Mouse (Mus musculus): ENCODE data around the gene Timp2. TPM values are rescaled to one million over a fixed set of nuclear protein-coding genes. Genes with fewer than 3 reads are reported as not detected.
"Not testable (repeated sequence)": the region's sequence is repeated elsewhere in the genome, so short reads cannot be mapped to it uniquely, and the experiment has no call there.

Timp2 gene
- polyA plus RNA-seq, 1 experiment from 2014 or later, result 46.9 TPM

DNA sequence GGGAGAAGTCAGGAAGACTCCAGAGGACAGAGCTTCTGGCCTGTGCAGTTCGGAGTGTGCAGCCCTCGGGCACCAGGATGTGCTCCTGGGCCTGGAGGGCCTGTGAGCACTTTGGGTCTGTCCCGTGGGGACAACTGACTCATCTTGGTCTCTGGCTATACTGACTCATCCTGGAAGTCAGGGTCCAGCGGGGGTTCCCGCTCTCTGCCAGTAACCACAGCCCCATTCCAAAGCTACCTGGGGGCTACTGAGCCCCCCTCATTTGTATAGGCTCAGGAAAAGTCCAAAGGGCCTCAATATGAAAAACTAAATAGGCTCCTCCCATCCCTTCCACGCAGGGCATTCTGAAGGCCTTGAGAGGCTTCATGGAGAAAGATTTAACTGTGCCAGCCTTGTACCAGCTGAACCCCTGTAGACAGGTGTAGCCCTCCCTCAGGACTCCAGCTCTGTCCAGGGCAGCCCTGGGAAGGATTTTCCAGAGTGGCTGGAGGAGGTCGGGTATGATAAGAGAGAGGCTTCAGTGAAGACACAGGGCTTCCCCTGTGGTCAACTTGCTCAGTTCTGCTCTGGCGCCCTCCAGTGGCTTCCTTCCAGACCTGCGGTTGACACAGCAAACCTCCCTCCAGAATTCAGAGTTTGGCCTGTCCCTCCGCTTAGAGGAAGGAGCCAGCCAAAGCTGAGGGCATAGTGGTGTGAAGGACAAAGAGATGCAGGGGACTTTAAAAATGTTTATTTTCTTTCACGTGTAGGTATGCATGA, 23.9 kb upstream of the Timp2 start:
- Histone ChIP-seq H3K36me3 (replicated peaks) (no peaks in the 10 kb centered on the region), H3K27ac (replicated peaks) (peak overlapping the region; percentile 71), H3K27me3 (replicated peaks; ENCODE audit: low read depth, poor library complexity, severe bottlenecking) (no peaks in the 10 kb centered on the region; the same call in 1 of the 2 replicates), H3K4me3 (no peak overlapping the region), H3K9me3 (no peaks in the 10 kb centered on the region), H3K4me1 (peaks cover 25% of the 10 kb centered on the region)
- peak; percentile 89 for DNase-seq (ENCODE audit: low spot score)
- WGBS, result 40% methylated on average over 11 of the region's 11 CpGs

DNA sequence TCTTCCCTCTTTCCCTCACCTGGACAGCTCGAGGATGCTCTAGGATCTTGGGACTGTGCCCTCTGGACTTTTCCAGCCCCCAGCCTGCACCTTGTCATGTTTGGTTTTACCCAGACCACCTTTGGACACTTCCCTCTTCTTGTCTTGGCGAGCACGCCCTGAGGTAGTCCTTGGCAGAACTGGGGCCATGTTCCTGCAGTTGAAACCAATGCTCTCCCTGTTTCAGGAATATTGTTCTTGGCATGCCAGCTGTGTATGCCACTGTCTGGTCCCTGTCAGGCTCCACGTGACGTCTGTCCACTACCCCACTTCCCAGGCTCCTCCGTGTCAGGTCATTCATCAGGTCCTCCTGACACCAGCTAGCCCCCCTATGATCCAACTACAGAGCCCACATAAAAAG, 23.1 kb upstream of the Timp2 start:
- Histone ChIP-seq H3K27me3 (replicated peaks; ENCODE audit: low read depth, poor library complexity, severe bottlenecking) (no peaks in the 10 kb centered on the region; the same call in 1 of the 2 replicates), H3K9me3 (no peaks in the 10 kb centered on the region), H3K4me3 (no peak overlapping the region), H3K36me3 (replicated peaks) (no peaks in the 10 kb centered on the region), H3K4me1 (peaks cover 31% of the 10 kb centered on the region), H3K27ac (replicated peaks) (no peak overlapping the region)
- DNase-seq (ENCODE audit: low spot score), result no peak
- WGBS, result 87% methylated on average over 6 of the region's 6 CpGs

DNA sequence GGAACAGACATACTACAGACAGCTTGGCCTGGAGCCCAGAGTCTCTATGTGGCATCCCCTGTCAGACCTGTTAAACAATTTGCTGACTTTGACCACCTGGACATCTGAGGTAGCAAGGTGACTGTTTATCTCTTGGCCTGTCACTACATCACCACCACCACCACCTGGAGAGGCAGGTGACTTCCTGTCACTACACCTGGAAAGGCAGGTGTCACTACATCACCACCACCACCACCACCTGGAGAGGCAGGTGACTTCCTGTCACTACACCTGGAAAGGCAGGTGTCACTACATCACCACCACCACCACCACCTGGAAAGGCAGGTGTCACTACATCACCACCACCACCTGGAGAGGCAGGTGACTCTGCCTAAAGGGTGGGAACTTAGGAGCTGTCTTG, 20.8 kb upstream of the Timp2 start:
- not testable (repeated sequence) for H3K27me3 ChIP-seq (replicated peaks; ENCODE audit: low read depth, poor library complexity, severe bottlenecking); H3K27ac ChIP-seq (replicated peaks); H3K4me3 ChIP-seq; H3K9me3 ChIP-seq; H3K36me3 ChIP-seq (replicated peaks); DNase-seq (ENCODE audit: low spot score)
- peaks cover 44% of the 10 kb centered on the region for H3K4me1 ChIP-seq

DNA sequence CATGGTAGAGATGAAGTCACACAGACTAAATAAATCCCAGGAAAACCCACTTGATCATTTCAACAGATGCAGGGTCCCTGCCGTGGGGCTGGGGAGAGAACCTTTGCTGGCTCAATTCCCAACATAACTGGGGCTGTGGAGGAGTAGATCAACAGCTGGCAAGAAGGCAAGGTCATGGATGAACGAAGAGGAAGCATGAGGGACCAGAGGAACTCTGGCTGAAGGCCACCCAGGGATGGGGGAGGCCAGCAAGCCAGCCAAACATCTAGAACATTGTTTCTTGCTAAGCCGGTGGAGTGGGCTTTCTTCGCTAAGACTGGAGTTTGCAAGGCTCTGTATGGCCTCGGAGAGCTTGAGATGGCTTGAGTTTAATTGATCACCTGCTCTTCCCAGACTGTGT, 20.3 kb upstream of the Timp2 start:
- no peak for DNase-seq (ENCODE audit: low spot score)
- Histone ChIP-seq H3K4me1 (peaks cover 44% of the 10 kb centered on the region), H3K36me3 (replicated peaks) (no peaks in the 10 kb centered on the region), H3K27ac (replicated peaks) (no peak overlapping the region), H3K9me3 (no peaks in the 10 kb centered on the region), H3K27me3 (replicated peaks; ENCODE audit: low read depth, poor library complexity, severe bottlenecking) (no peaks in the 10 kb centered on the region; the same call in 1 of the 2 replicates), H3K4me3 (no peak overlapping the region)
- WGBS, result 88% methylated on average over 5 of the region's 5 CpGs

DNA sequence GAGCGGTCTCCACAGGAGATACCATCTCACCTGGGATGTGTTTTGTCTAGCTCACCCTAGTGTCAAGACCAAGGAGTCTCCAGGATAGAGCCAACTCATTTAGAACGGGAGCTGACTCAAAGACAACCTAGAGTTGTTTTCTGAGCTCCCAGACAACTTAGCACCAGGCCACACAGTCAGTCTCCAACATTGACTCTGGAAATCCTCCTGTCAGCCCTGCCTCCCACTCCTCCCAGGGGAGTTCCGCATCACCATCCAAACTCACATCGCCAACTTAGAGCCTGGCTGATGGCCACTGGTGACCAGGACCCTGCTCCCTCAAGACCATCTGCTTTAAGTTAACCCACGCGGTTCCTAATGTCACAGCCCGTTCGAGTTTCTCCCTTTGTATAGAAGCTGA, 19.9 kb upstream of the Timp2 start:
- peaks cover 44% of the 10 kb centered on the region for H3K4me1 ChIP-seq
- H3K9me3 ChIP-seq, result no peaks in the 10 kb centered on the region
- H3K27me3 ChIP-seq (replicated peaks; ENCODE audit: low read depth, poor library complexity, severe bottlenecking), result no peaks in the 10 kb centered on the region; the same call in 1 of the 2 replicates
- 80% methylated on average over 8 of the region's 8 CpGs for WGBS
- DNase-seq (ENCODE audit: low spot score), result no peak
- H3K27ac ChIP-seq (replicated peaks), result no peak overlapping the region
- H3K36me3 ChIP-seq (replicated peaks), result no peaks in the 10 kb centered on the region
- no peak overlapping the region for H3K4me3 ChIP-seq

DNA sequence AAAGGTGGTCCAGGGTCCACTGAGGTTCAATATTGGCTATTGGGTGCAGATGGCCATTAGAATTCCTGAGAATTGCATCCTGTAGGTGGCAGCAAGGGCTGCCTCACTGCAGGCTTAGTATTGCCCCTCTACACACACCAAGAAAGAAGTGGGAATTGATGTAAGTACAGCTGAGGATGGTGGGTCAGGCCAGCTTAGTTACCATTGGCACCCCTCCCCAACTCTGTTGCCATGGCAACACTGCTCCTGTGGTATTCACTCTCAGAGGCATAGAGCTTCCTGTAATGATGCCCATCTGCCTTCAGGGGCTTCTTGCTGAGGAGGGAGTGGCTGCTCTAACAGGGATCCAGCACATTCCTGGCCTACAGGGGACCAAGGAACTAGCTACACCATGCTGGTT, 19.5 kb upstream of the Timp2 start:
- Histone ChIP-seq H3K27ac (replicated peaks) (no peak overlapping the region), H3K27me3 (replicated peaks; ENCODE audit: low read depth, poor library complexity, severe bottlenecking) (no peaks in the 10 kb centered on the region; the same call in 1 of the 2 replicates)

DNA sequence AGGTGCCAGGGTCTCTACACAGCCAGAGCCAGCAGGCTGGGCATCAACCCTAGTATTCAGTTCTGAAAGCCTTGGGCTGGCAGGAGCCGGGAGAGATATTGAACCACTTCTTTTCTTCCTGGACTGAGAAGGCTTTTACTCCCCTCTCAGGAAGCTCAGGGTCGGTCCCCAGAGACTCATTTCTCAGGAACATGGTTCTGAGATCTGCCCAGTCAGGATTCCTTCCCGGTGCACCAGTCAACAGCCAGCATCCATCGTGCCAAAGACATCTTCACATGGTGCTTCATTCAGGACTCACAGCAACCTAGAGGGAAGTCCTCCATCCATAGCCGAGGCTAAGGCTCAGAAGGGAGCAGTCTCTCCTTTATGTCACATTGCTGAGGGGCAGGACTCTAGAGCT, 19.0 kb upstream of the Timp2 start:
- no peak for DNase-seq (ENCODE audit: low spot score)
- H3K4me3 ChIP-seq, result no peak overlapping the region
- peaks cover 38% of the 10 kb centered on the region for H3K4me1 ChIP-seq
- whole genome bisulfite sequencing, result 68% methylated on average over 5 of the region's 5 CpGs
- no peaks in the 10 kb centered on the region for H3K36me3 ChIP-seq (replicated peaks)
- H3K27ac ChIP-seq (replicated peaks), result peak overlapping the region; percentile 59
- H3K9me3 ChIP-seq, result no peaks in the 10 kb centered on the region
- H3K27me3 ChIP-seq (replicated peaks; ENCODE audit: low read depth, poor library complexity, severe bottlenecking), result no peaks in the 10 kb centered on the region; the same call in 1 of the 2 replicates

More for the DNA sequence above, 19.5 kb upstream of the Timp2 start:
- H3K36me3 ChIP-seq (replicated peaks), result no peaks in the 10 kb centered on the region
- H3K4me1 ChIP-seq, result peaks cover 42% of the 10 kb centered on the region
- no peak for DNase-seq (ENCODE audit: low spot score)
- H3K4me3 ChIP-seq, result no peak overlapping the region
- H3K9me3 ChIP-seq, result no peaks in the 10 kb centered on the region

DNA sequence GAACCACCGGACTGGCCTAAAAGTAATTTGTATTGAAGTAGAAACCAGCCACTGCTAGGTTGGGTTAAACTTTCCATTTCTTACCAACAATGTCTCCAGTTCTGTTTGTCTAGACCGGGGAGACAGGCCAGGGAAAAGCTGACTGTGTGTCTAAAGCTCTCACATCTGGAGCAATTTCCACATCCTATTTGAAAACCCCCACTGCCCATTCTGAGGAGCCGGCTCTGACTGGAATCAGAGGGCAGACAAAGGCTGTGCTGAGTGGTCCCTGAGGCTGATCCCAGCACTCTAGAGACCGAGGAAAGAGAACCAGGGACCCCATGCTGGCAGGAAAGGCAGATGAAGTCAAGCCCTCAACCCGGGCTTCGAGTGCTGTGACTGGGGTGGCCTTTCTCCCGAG, 17.1 kb upstream of the Timp2 start:
- no peaks in the 10 kb centered on the region for H3K36me3 ChIP-seq (replicated peaks)
- H3K9me3 ChIP-seq, result no peaks in the 10 kb centered on the region
- H3K27ac ChIP-seq (replicated peaks), result peak overlapping the region; percentile 79
- H3K4me1 ChIP-seq, result peaks cover 35% of the 10 kb centered on the region
- 51% methylated on average over 7 of the region's 7 CpGs for WGBS
- DNase-seq (ENCODE audit: low spot score), result peak; percentile 40
- H3K4me3 ChIP-seq, result no peak overlapping the region
- H3K27me3 ChIP-seq (replicated peaks; ENCODE audit: low read depth, poor library complexity, severe bottlenecking), result no peaks in the 10 kb centered on the region; the same call in 1 of the 2 replicates

DNA sequence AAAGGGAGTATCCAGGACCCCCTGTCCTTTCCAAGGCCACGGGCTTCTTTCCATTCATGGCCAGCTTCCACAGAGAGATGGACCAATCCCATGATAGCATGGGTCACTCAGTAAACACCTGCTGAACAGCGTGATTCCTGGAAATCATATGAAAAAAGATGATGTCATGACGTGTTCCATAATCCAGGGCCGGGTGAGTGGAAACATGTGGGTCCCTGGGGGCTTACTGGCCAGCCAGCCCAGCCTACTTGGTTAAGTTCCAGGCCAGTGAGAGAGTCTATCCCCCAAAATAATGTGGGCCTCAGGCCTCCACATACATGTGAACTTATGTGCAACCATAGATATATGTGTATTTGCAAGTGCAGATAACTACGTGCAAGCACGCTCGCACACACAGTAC, 16.3 kb upstream of the Timp2 start:
- no peaks in the 10 kb centered on the region for H3K36me3 ChIP-seq (replicated peaks)
- no peak for DNase-seq (ENCODE audit: low spot score)
- H3K27ac ChIP-seq (replicated peaks), result 0 out of 2 replicates have a peak overlapping the region, but pooled peaks have one; percentile 79
- H3K4me1 ChIP-seq, result peaks cover 40% of the 10 kb centered on the region
- no peaks in the 10 kb centered on the region for H3K9me3 ChIP-seq
- H3K27me3 ChIP-seq (replicated peaks; ENCODE audit: low read depth, poor library complexity, severe bottlenecking), result no peaks in the 10 kb centered on the region; the same call in 1 of the 2 replicates
- H3K4me3 ChIP-seq, result no peak overlapping the region
- WGBS, result 89% methylated on average over 7 of the region's 7 CpGs

DNA sequence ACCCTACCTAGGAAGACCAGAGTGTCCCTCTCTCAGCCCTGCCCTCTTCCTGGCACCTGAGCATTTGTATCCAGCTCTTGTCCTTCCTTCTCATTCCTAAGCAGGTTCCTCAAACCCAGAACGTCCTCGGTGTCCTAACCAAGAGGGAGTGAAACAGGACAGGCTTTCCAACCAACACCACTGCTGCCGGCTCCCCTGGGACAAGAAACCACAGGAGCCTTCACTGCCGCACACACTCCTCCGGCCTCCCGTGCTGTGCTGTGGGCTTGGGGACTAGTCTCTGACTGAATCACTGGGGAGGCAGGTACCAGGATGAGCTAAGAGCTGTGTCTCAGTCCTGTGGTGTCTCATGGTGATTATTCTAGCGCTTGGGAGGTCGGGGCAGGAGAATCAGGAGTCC, 14.1 kb upstream of the Timp2 start:
- Histone ChIP-seq H3K27ac (replicated peaks) (0 out of 2 replicates have a peak overlapping the region, but pooled peaks have one; percentile 48), H3K4me1 (peaks cover 50% of the 10 kb centered on the region)

DNA sequence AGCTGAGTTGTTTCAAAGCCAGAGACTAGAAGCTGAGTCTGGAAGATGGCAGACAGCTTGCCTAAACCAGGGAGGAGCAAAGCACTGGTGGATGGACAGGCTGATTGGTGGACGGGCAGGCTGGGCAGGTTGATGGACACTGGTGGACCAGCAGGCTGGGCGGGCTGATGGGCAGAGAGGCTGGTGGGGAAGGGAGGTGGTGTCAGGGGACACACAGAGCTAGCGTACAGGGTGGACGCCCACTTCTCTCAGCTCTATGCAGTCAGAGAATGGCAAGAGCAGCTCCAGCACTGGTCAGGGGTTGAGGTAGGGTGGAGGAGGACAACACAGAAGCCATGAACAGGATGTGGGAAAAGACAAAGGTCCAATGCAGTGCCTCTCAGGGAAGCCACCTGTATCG, 13.7 kb upstream of the Timp2 start:
- H3K36me3 ChIP-seq (replicated peaks), result no peaks in the 10 kb centered on the region
- H3K9me3 ChIP-seq, result no peaks in the 10 kb centered on the region
- H3K4me3 ChIP-seq, result no peak overlapping the region
- 79% methylated on average over 5 of the region's 5 CpGs for WGBS
- peaks cover 50% of the 10 kb centered on the region for H3K4me1 ChIP-seq
- no peak for DNase-seq (ENCODE audit: low spot score)
- H3K27me3 ChIP-seq (replicated peaks; ENCODE audit: low read depth, poor library complexity, severe bottlenecking), result no peaks in the 10 kb centered on the region
- peak overlapping the region; percentile 48 for H3K27ac ChIP-seq (replicated peaks)

More for the DNA sequence above, 14.1 kb upstream of the Timp2 start:
- no peak overlapping the region for H3K4me3 ChIP-seq
- WGBS, result 78% methylated on average over 8 of the region's 8 CpGs
- no peak for DNase-seq (ENCODE audit: low spot score)
- no peaks in the 10 kb centered on the region for H3K36me3 ChIP-seq (replicated peaks)
- H3K9me3 ChIP-seq, result no peaks in the 10 kb centered on the region
- H3K27me3 ChIP-seq (replicated peaks; ENCODE audit: low read depth, poor library complexity, severe bottlenecking), result no peaks in the 10 kb centered on the region; the same call in 1 of the 2 replicates

DNA sequence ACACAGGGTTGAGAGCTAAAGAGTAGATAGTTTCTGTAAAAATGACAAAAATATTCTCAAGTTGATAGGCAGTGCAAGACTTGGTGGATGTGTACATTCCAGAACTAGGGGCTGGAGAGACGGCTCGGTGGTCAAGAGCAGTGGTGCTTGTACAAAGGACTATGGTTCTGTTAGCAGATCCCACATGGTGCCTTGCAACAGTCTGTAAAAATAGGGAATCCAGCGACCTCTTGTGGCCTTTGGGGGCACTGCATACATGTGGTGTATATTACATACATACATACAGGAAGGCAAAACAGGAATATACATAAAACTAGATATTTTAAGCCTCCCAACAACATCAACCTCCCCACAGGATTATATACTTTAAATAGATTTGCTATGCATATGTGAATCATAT, 12.8 kb upstream of the Timp2 start:
- Histone ChIP-seq H3K9me3 (no peaks in the 10 kb centered on the region), H3K36me3 (replicated peaks) (no peaks in the 10 kb centered on the region), H3K4me3 (no peak overlapping the region), H3K4me1 (peaks cover 55% of the 10 kb centered on the region), H3K27ac (replicated peaks) (no peak overlapping the region), H3K27me3 (replicated peaks; ENCODE audit: low read depth, poor library complexity, severe bottlenecking) (no peaks in the 10 kb centered on the region)
- peak; percentile 51 for DNase-seq (ENCODE audit: low spot score)
- 60% methylated on average over 3 of the region's 3 CpGs for WGBS

DNA sequence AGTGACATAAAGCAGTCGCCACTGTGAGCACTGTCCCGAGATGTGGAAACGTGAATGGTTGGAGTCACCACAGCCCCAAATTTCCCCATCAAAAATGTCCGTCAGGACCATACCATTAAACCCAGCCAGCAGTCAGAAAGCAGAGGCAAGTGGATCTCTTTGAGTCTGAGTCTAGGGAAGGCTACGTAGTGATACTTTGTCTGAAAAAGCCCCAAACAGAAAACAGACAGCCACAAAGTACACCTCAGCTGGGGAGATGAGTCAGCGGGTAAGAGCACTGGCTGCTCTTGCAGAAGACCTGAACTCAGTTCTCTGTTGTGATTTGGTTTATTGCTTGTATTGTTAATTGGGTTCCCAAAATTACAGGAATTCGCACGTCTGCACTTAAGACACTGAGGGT, 11.0 kb upstream of the Timp2 start:
- WGBS, result 76% methylated on average over 8 of the region's 8 CpGs
- Histone ChIP-seq H3K27me3 (replicated peaks; ENCODE audit: low read depth, poor library complexity, severe bottlenecking) (no peaks in the 10 kb centered on the region; the same call in 1 of the 2 replicates), H3K4me1 (peaks cover 60% of the 10 kb centered on the region), H3K4me3 (no peak overlapping the region), H3K36me3 (replicated peaks) (no peaks in the 10 kb centered on the region), H3K27ac (replicated peaks) (peak overlapping the region; percentile 89), H3K9me3 (no peaks in the 10 kb centered on the region)
- DNase-seq (ENCODE audit: low spot score), result no peak

All from embryonic facial prominence, embryonic 10.5 days (tissue).